Mouse (Mus musculus) left cerebral cortex, postnatal 25 days (tissue): ENCODE results near the gene Olfml2a. TPM values are rescaled to one million over a fixed set of nuclear protein-coding genes. Genes with fewer than 3 reads are reported as not detected.
A peak's percentile ranks its signal among the peaks of the same experiment; 100 is the strongest.

Source experiments
- DNase-seq, 2 experiments: peaks; one replicate each; pipeline ENCODE4 v3.0.0; 2022; ENCODE audit warnings: low spot score in 2 of 2, mixed read lengths in 1 of 2
- intact Hi-C: fragments of 180-260 bp; cut with DNase I; formaldehyde crosslinking; loops from one replicate; pipeline ENCODE4 v1.15.1; 2025
- total RNA-seq, 2 experiments: library from RNA; stranded (reverse); gene quantifications; 2 replicates each; pipeline ENCODE4 v1.2.3; 2021

Gene Olfml2a
- total RNA-seq, 2 experiments from 2014 or later: 1.9 to 2.3 TPM

- no peak for DNase-seq
- intact Hi-C loops: no loop called here
Measured at GRCm38 (mm10) chr2:38936721-38937378, 5.1 kb downstream of the Olfml2a start.

DNA sequence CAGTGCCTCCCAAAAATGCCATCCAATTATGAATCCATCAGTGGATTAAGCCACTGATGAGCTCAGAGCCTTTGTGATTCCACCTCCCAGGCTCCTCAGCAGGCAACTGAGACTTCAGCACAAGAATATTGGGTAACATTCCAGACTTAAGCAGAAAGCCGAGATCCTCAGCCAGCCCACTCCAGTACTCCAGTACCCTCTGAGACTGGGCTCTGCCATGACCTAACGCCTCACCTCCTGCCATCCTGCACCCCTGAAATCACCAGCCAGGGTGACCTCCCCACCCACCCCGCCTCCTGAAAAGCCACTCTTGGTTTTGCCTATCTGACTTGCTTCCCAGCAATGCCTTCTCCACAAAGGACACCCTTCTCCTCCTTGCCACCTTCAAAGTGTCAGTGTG, 5.6 kb downstream of the Olfml2a start:
- no peak for DNase-seq
- intact Hi-C loops: no loop called here

DNA sequence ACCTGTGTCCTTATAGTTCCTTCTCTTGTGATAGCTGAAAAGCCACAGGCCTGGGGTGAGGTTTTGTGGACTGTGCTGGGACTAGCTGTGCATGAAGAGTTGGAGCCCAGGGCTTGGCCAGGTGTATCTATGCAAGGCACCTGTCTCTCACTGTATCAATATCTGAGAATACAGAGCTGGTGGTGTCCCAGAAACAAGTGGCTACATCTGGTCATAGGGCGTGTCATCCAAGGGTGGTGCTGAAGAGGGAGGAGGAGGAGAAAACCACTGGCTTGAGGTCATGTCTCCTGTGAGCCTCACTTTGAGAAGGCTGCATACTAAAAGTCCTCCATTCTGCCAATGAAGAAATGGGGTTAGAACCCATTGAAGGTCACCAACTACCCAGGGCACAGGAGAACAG, 6.2 kb downstream of the Olfml2a start:
- intact Hi-C loops: no loop called here
- no peak for DNase-seq

GRCm38 (mm10) chr2:38939047-38939446, 7.3 kb downstream of the Olfml2a start:
- intact Hi-C loops: no loop called here
- DNase-seq: no peak

DNA sequence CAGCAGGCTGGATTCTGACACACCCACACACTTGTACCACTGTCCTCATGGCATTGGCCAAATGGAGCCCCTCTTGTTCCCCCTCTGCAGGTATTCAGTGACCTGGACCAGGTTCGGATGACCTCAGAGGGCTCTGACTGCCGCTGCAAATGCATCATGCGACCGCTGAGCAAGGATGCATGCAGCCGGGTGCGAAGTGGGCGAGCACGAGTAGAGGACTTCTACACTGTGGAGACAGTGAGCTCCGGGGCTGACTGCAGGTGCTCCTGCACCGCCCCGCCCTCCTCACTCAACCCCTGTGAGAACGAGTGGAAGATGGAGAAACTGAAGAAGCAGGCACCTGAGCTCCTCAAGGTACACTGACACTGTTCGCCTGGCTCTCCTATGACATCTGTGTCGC, 9.6 kb downstream of the Olfml2a start:
- intact Hi-C loops: no loop called here
- no peak for DNase-seq

GRCm38 (mm10) chr2:38941898-38942297, 10.1 kb downstream of the Olfml2a start:
- intact Hi-C loops: no loop called here
- no peak for DNase-seq

DNA sequence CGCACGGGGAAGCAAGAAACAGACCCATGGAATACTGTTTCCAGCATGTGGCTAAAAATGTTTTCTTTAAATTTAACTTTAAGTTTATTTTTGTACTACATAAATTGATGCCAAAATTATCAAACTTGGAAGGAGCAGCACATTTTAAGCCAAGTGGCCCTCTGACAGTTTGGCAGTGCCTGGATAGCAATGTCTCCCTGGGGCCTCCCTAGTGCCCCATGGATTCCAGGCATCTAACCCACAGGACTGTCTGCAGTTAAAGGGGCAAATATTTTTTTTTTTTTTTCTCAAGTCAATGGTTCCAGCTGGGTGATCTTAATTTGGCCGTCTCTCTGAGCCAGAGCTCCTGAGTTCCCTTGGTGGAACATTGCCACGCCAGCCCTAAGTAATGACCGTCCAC, 11.4 kb downstream of the Olfml2a start:
- intact Hi-C loops: no loop called here
- no peak for DNase-seq

- intact Hi-C loops: no loop called here
- no peak for DNase-seq
Measured at GRCm38 (mm10) chr2:38943977-38944376, 12.2 kb downstream of the Olfml2a start.

DNA sequence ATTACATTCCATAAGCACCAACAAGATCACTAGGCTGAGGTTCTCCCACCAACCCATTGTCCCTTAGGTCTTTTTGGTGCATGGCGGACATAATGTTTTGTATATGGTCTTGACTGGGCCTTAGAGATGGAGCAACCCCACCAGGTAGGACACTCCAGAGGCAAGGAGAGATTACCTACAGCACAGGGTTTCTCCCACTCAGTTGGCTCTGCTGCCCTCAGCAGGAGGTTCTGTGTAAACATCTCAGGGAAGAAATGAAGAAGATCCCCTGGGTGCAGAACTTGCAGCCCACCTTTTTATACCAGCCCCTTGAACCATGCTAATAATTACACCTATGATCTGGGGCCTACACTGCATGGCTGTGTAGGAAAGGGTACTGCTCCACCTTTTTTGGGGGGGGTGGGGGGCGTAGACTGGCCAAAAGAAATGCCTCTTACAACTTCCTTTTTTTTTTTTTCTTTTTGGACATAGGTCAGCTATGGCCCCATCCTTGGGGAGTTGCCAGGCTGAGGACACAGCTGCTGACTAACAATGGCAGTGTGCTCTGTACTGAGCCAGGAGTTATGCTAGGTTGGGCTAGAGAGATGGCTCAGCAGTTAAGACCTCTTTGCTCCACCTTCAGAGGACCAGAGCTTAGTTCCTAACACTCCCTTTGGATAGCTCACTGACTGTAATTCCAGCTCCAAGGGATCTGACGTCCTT, 12.8 kb downstream of the Olfml2a start:
- no peak for DNase-seq
- intact Hi-C loops: no loop called here

GRCm38 (mm10) chr2:38947566-38947965, 15.8 kb downstream of the Olfml2a start:
- DNase-seq: no peak

DNA sequence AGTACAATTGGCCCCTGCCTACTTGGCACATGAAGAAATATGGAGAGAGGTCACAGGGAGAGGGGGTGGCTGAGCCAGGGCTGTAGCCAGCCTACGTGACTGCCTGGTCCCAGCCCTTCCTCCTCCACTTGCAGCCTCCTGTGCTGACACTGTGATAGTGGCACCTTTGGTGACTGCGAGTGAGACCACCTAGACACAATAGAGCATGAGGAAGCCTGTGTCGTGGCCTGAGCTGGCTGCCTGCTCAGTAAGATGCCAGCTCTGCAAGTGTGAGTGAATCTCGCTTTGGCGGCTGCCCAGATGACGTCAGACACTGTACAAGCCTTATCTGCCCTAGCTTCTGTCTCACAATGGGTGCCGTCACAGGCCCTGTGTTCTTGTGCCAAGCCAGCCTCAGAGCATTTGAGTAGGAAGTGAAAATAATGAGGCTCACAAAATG, 18.5 kb downstream of the Olfml2a start:
- DNase-seq: peak; percentile 73 to 89
- intact Hi-C loops: no loop called here

More at GRCm38 (mm10) chr2:38947566-38947965, 15.8 kb downstream of the Olfml2a start:
- intact Hi-C loops: no loop called here

GRCm38 (mm10) chr2:38953152-38953883, 21.5 kb downstream of the Olfml2a start:
- intact Hi-C loops: no loop called here

DNA sequence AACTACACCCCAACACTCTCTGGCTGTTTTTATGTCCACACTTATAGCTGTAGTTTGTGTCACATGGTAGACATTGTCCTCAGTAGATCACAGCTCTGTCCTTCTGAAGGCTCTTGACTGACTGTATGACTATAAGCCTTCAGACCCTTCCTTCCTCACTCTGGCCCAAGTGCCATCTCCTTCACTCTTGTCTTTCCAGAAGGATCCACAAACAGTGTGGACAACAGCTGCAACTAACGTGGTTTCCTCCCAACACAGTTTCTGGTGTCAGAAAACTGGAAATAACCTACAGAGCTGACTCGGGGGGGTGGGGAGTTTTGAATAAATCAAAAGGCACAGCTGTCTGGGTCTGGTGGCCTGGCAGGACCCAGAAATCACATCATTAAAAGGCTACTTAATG, 24.3 kb downstream of the Olfml2a start:
- no peak for DNase-seq
- intact Hi-C loops: no loop called here

More at GRCm38 (mm10) chr2:38953152-38953883, 21.5 kb downstream of the Olfml2a start:
- peak; percentile 48 to 73 for DNase-seq

- intact Hi-C loops: no loop called here
- no peak for DNase-seq
Measured at GRCm38 (mm10) chr2:38957671-38958223, 26.0 kb downstream of the Olfml2a start.

DNA sequence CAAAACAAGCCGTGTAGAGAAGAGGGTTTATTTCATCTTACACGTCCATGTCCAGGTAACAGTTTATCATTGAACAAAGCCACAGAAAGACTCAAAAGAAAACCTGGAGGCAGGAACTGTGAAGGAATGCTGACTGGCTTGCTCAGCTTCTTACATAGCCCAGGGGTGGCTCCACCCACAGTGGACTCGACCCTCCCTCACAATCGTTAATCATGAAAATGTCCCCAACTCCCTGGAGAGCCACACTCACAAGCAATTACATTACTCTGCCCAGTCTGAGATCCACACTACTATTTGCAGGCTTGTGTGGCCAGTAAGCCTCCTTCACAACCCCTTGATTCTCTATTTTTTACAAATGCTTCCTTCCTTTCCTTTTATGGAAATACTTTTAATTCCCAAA, 32.4 kb downstream of the Olfml2a start:
- no peak for DNase-seq

GRCm38 (mm10) chr2:38969650-38970049, 37.9 kb downstream of the Olfml2a start:
- no peak for DNase-seq
- intact Hi-C loops: no loop called here

More for the DNA sequence above, 32.4 kb downstream of the Olfml2a start:
- intact Hi-C loops: no loop called here

DNA sequence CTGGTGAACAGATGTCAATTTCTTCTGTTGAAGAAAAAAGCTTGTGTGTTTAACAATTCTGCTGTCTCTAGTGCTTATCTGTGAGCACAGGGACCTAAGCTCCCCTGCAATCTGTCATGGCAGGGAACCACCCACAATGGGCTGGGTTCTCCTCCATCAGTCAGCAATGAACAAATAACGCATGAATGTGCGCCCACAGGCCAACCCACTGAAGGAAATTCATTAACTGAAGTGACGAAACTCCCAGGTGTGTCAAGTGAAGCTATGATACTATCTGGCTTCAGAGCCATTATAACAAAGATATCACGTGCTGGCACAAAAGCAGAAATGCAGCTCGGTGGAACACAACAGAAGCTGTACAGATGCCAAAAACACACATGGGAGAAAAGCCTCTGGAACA, 38.3 kb downstream of the Olfml2a start:
- no peak for DNase-seq
- intact Hi-C loops: no loop called here

- DNase-seq: no peak
- intact Hi-C loops: no loop called here
Measured at GRCm38 (mm10) chr2:38973223-38973622, 41.4 kb downstream of the Olfml2a start.

- no peak for DNase-seq
- intact Hi-C loops: no loop called here
Measured at GRCm38 (mm10) chr2:38973701-38974100, 41.9 kb downstream of the Olfml2a start.

DNA sequence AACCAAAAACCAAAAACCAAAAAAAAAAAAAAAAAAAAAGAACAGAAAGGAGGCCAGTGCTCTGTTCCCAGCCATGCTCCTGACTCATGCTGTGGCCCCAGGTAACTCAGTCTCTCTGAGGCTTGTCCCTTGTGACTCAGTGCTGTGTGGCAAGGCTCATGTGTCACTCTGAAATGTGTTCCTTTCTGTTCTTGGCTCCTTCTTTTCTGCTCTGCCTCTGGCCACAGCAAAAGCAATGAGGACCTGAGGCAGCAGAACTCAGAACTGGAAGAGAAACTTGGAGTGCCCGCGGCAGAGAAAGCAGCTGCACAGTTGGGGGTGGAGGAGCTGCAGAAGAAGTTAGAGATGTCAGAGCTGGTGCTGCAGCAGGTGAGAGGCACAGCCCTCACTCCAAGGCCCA, 42.4 kb downstream of the Olfml2a start:
- DNase-seq: no peak
- intact Hi-C loops: no loop called here
